Mouse (Mus musculus): ENCODE data around the gene Socs3. TPM values are rescaled to one million over a fixed set of nuclear protein-coding genes. Genes with fewer than 3 reads are reported as not detected.

Socs3 gene
- polyA plus RNA-seq (2012; rRNA removed) = 44.3 and 45.7 TPM in 2 replicates

- peak; percentile 96 for TF ChIP-seq CTCF (IDR thresholded peaks at IDR 0.05; ENCODE audit: borderline replicate concordance, control insufficient read depth, extremely low read depth, insufficient read depth, low read length, poor library complexity)
- TF ChIP-seq POLR2A (IDR thresholded peaks at IDR 0.05; ENCODE audit: control insufficient read depth, extremely low read depth, insufficient read depth, low read length, poor library complexity) = 0 out of 2 replicates have a peak, but pooled peaks have one; percentile 29
- H3K4me3 ChIP-seq (ENCODE audit: control insufficient read depth, insufficient read depth, low read length) = peak within 1 kb of the TSS; percentile 56
- peaks cover 80% of the 10 kb centered on the region for H3K4me1 ChIP-seq (replicated peaks; ENCODE audit: control insufficient read depth, insufficient read depth, low read length)
- 0 out of 2 replicates have a peak within 1 kb of the TSS, but pooled peaks have one; percentile 10 for H3K27ac ChIP-seq (ENCODE audit: control insufficient read depth, insufficient read depth, low read length)
- peak; percentile 96 for DNase-seq
- no peaks in the 10 kb centered on the region for H3K36me3 ChIP-seq (ENCODE audit: control insufficient read depth, insufficient read depth, low read length)
- no peaks in the 10 kb centered on the region for H3K27me3 ChIP-seq (ENCODE audit: control insufficient read depth, insufficient read depth, low read length)
- 13% methylated on average over 21 of the region's 21 CpGs for WGBS
Measured at GRCm38 (mm10) chr11:117969945-117970872, at the start of gene Socs3. Gene Socs3, minus strand, starts transcription at chr11:117970047.

- 97% methylated on average over 4 of the region's 4 CpGs for WGBS
- DNase-seq = peak; percentile 45
- no peaks in the 10 kb centered on the region for H3K27me3 ChIP-seq (ENCODE audit: control insufficient read depth, insufficient read depth, low read length)
- peaks cover 34% of the 10 kb centered on the region for H3K4me1 ChIP-seq (replicated peaks; ENCODE audit: control insufficient read depth, insufficient read depth, low read length)
- H3K36me3 ChIP-seq (ENCODE audit: control insufficient read depth, insufficient read depth, low read length) = peaks cover 18% of the 10 kb centered on the region
- TF ChIP-seq CTCF (IDR thresholded peaks at IDR 0.05; ENCODE audit: borderline replicate concordance, control insufficient read depth, extremely low read depth, insufficient read depth, low read length, poor library complexity) (no peak), POLR2A (IDR thresholded peaks at IDR 0.05; ENCODE audit: control insufficient read depth, extremely low read depth, insufficient read depth, low read length, poor library complexity) (no peak)
- no peak overlapping the region for H3K4me3 ChIP-seq (ENCODE audit: control insufficient read depth, insufficient read depth, low read length)
- H3K27ac ChIP-seq (ENCODE audit: control insufficient read depth, insufficient read depth, low read length) = no peak overlapping the region
Measured at GRCm38 (mm10) chr11:118018328-118018727, 48.5 kb upstream of the Socs3 start.

- H3K4me3 ChIP-seq (ENCODE audit: control insufficient read depth, insufficient read depth, low read length) = peak overlapping the region; percentile 48
- peaks cover 11% of the 10 kb centered on the region; the same call in 1 of the 2 replicates for H3K36me3 ChIP-seq (ENCODE audit: control insufficient read depth, insufficient read depth, low read length)
- DNase-seq = peak; percentile 33
Measured at GRCm38 (mm10) chr11:118015381-118016145, 45.7 kb upstream of the Socs3 start.

GRCm38 (mm10) chr11:118014391-118014995 lies 44.6 kb upstream of the Socs3 start:
- DNase-seq = peak; percentile 72
- peaks cover 40% of the 10 kb centered on the region for H3K4me1 ChIP-seq (replicated peaks; ENCODE audit: control insufficient read depth, insufficient read depth, low read length)
- H3K27me3 ChIP-seq (ENCODE audit: control insufficient read depth, insufficient read depth, low read length) = no peaks in the 10 kb centered on the region
- TF ChIP-seq CTCF (IDR thresholded peaks at IDR 0.05; ENCODE audit: borderline replicate concordance, control insufficient read depth, extremely low read depth, insufficient read depth, low read length, poor library complexity) (no peak), POLR2A (IDR thresholded peaks at IDR 0.05; ENCODE audit: control insufficient read depth, extremely low read depth, insufficient read depth, low read length, poor library complexity) (0 out of 2 replicates have a peak, but pooled peaks have one; percentile 38)
- peak overlapping the region; percentile 48 for H3K4me3 ChIP-seq (ENCODE audit: control insufficient read depth, insufficient read depth, low read length)
- peaks cover 9% of the 10 kb centered on the region; the same call in 1 of the 2 replicates for H3K36me3 ChIP-seq (ENCODE audit: control insufficient read depth, insufficient read depth, low read length)
- WGBS = 20% methylated on average over 12 of the region's 12 CpGs
- H3K27ac ChIP-seq (ENCODE audit: control insufficient read depth, insufficient read depth, low read length) = peak overlapping the region; percentile 84

More at GRCm38 (mm10) chr11:118015381-118016145, 45.7 kb upstream of the Socs3 start:
- peaks cover 40% of the 10 kb centered on the region for H3K4me1 ChIP-seq (replicated peaks; ENCODE audit: control insufficient read depth, insufficient read depth, low read length)
- TF ChIP-seq CTCF (IDR thresholded peaks at IDR 0.05; ENCODE audit: borderline replicate concordance, control insufficient read depth, extremely low read depth, insufficient read depth, low read length, poor library complexity) (no peak), POLR2A (IDR thresholded peaks at IDR 0.05; ENCODE audit: control insufficient read depth, extremely low read depth, insufficient read depth, low read length, poor library complexity) (no peak)
- 43% methylated on average over 8 of the region's 8 CpGs for WGBS
- H3K27me3 ChIP-seq (ENCODE audit: control insufficient read depth, insufficient read depth, low read length) = no peaks in the 10 kb centered on the region
- H3K27ac ChIP-seq (ENCODE audit: control insufficient read depth, insufficient read depth, low read length) = peak overlapping the region; percentile 84

GRCm38 (mm10) chr11:118013339-118013738 lies 43.5 kb upstream of the Socs3 start:
- TF ChIP-seq POLR2A (IDR thresholded peaks at IDR 0.05; ENCODE audit: control insufficient read depth, extremely low read depth, insufficient read depth, low read length, poor library complexity) (no peak), CTCF (IDR thresholded peaks at IDR 0.05; ENCODE audit: borderline replicate concordance, control insufficient read depth, extremely low read depth, insufficient read depth, low read length, poor library complexity) (no peak)
- no peaks in the 10 kb centered on the region for H3K27me3 ChIP-seq (ENCODE audit: control insufficient read depth, insufficient read depth, low read length)
- H3K4me3 ChIP-seq (ENCODE audit: control insufficient read depth, insufficient read depth, low read length) = no peak overlapping the region
- peaks cover 41% of the 10 kb centered on the region for H3K4me1 ChIP-seq (replicated peaks; ENCODE audit: control insufficient read depth, insufficient read depth, low read length)
- peak overlapping the region; percentile 84 for H3K27ac ChIP-seq (ENCODE audit: control insufficient read depth, insufficient read depth, low read length)
- WGBS = 85% methylated on average over 2 of the region's 2 CpGs
- H3K36me3 ChIP-seq (ENCODE audit: control insufficient read depth, insufficient read depth, low read length) = peaks cover 6% of the 10 kb centered on the region; the same call in 1 of the 2 replicates
- DNase-seq = no peak

Measured in thymus, adult 2 months (tissue).